Mouse (Mus musculus) liver, embryonic 11.5 days (tissue): Measurements from ENCODE around the gene Smad3. TPM values are rescaled to one million over a fixed set of nuclear protein-coding genes. Genes with fewer than 3 reads are reported as not detected.

Experiments used
- ATAC-seq: fragments of 200-750 bp; cut with Nextera tagmentation; replicated peaks from 2 replicates; pipeline ENCODE4 v1.8.0; 2017; ENCODE audit warnings: moderate number of reproducible peaks, mild to moderate bottlenecking, moderate TSS enrichment, moderate library complexity; ENCODE audit not compliant: low FRiP score
- DNase-seq: peaks from one replicate; pipeline ENCODE4 v3.0.0-alpha.2; 2017; ENCODE audit warnings: low spot score
- H3K27ac ChIP-seq: fragments of 300-500 bp; sonication (generic); 2 replicates; pipeline ENCODE4 v1.5.1; 2014; ENCODE audit warnings: mild to moderate bottlenecking, low read depth, low read length, control low read depth
- H3K27me3 ChIP-seq: fragments of 300-500 bp; sonication (generic); replicated peaks from 2 replicates; pipeline ENCODE4 v1.6.1; 2014; ENCODE audit warnings: low read length, mixed read lengths; ENCODE audit not compliant: control insufficient read depth, insufficient read depth
- H3K36me3 ChIP-seq: fragments of 300-500 bp; sonication (generic); 2 replicates; pipeline ENCODE4 v1.6.1; 2014; ENCODE audit warnings: mild to moderate bottlenecking, low read length, moderate library complexity, mixed read lengths; ENCODE audit not compliant: control insufficient read depth, insufficient read depth
- H3K4me1 ChIP-seq: fragments of 300-500 bp; sonication (generic); replicated peaks from 2 replicates; pipeline ENCODE4 v1.6.1; 2014; ENCODE audit warnings: low read length, mixed read lengths; ENCODE audit not compliant: control insufficient read depth, insufficient read depth
- H3K4me2 ChIP-seq: fragments of 300-500 bp; sonication (generic); 2 replicates; pipeline ENCODE4 v1.6.1; 2014; ENCODE audit warnings: mild to moderate bottlenecking, control low read depth, moderate library complexity
- H3K4me3 ChIP-seq: fragments of 300-500 bp; sonication (generic); 2 replicates; pipeline ENCODE4 v1.5.1; 2014; ENCODE audit warnings: low read depth, low read length, control low read depth
- H3K9ac ChIP-seq: fragments of 300-500 bp; sonication (generic); 2 replicates; pipeline ENCODE4 v1.6.1; 2014; ENCODE audit warnings: low read depth, low read length, control low read depth
- H3K9me3 ChIP-seq: fragments of 300-500 bp; sonication (generic); 2 replicates; pipeline ENCODE4 v1.6.1; 2016; ENCODE audit warnings: low read length, inconsistent platforms, mixed read lengths; ENCODE audit not compliant: control insufficient read depth
- WGBS: fragments of 180-500 bp; shearing (Covaris S2); extraction: QIAGEN DNeasy Blood & Tissue Kit; methylation state at CpG from one replicate; pipeline ENCODE4 v1.1.7; 2014; 5-methylcytosine and 5-hydroxymethylcytosine counted together
- polyA plus RNA-seq: library from polyadenylated mRNA; unstranded; fragments of >200 nt; fragmentation: Nextera tagmentation; extraction: Ambion mirVana; gene quantifications from 2 replicates; pipeline ENCODE4 v1.2.1, GENCODE M21; 2014

The Smad3 gene
- polyA plus RNA-seq, 1 experiment from 2014 or later: 7.3 TPM

- H3K27ac ChIP-seq: peak overlapping the region; percentile 46; the same call in 1 of the 2 replicates
- H3K9ac ChIP-seq: no peak overlapping the region
- peaks cover 5% of the 10 kb centered on the region; the same call in 1 of the 2 replicates for H3K36me3 ChIP-seq
- DNase-seq (no peak), ATAC-seq (peak; percentile 72)
- WGBS: 54% methylated on average over 6 of the region's 6 CpGs
- no peak overlapping the region for H3K4me2 ChIP-seq
- H3K27me3 ChIP-seq: no peaks in the 10 kb centered on the region
- H3K4me3 ChIP-seq: no peak overlapping the region
- peaks cover 31% of the 10 kb centered on the region for H3K4me1 ChIP-seq
- H3K9me3 ChIP-seq: no peaks in the 10 kb centered on the region
These were observed 52.6 kb downstream of the Smad3 start for GRCm38 (mm10) chr9:63704979-63705751.

GRCm38 (mm10) chr9:63704131-63704530, 53.7 kb downstream of the Smad3 start:
- H3K9ac ChIP-seq: no peak overlapping the region; the same call in 1 of the 2 replicates
- 79% methylated on average over 5 of the region's 5 CpGs for WGBS
- ATAC-seq (no peak), DNase-seq (no peak)
- H3K4me2 ChIP-seq: no peak overlapping the region
- H3K4me1 ChIP-seq: peaks cover 35% of the 10 kb centered on the region
- H3K27me3 ChIP-seq: no peaks in the 10 kb centered on the region
- no peak overlapping the region for H3K4me3 ChIP-seq
- no peaks in the 10 kb centered on the region for H3K9me3 ChIP-seq
- H3K27ac ChIP-seq: no peak overlapping the region
- H3K36me3 ChIP-seq: peaks cover 3% of the 10 kb centered on the region; the same call in 1 of the 2 replicates

- Histone ChIP-seq H3K9ac (no peak overlapping the region), H3K4me3 (no peak overlapping the region), H3K9me3 (no peaks in the 10 kb centered on the region), H3K27ac (no peak overlapping the region), H3K4me1 (peaks cover 42% of the 10 kb centered on the region), H3K36me3 (peaks cover 3% of the 10 kb centered on the region; the same call in 1 of the 2 replicates), H3K27me3 (no peaks in the 10 kb centered on the region), H3K4me2 (no peak overlapping the region)
- ATAC-seq: no peak
- DNase-seq: no peak
- WGBS: 87% methylated on average over 7 of the region's 7 CpGs
These were observed 54.5 kb downstream of the Smad3 start for GRCm38 (mm10) chr9:63703236-63703785.

GRCm38 (mm10) chr9:63702502-63703013, 55.2 kb downstream of the Smad3 start:
- Histone ChIP-seq H3K36me3 (peaks cover 3% of the 10 kb centered on the region; the same call in 1 of the 2 replicates), H3K4me3 (no peak overlapping the region), H3K9me3 (no peaks in the 10 kb centered on the region), H3K4me1 (peaks cover 49% of the 10 kb centered on the region), H3K4me2 (no peak overlapping the region), H3K27ac (no peak overlapping the region), H3K27me3 (no peaks in the 10 kb centered on the region), H3K9ac (no peak overlapping the region)
- DNase-seq: no peak
- WGBS: 57% methylated on average over 16 of the region's 16 CpGs
- no peak for ATAC-seq

- ATAC-seq (no peak), DNase-seq (no peak)
- WGBS: 81% methylated on average over 4 of the region's 4 CpGs
- H3K4me2 ChIP-seq: no peak overlapping the region
- H3K4me1 ChIP-seq: peaks cover 52% of the 10 kb centered on the region
- no peak overlapping the region for H3K27ac ChIP-seq
- no peaks in the 10 kb centered on the region for H3K9me3 ChIP-seq
- no peak overlapping the region for H3K9ac ChIP-seq
- H3K4me3 ChIP-seq: no peak overlapping the region
- H3K36me3 ChIP-seq: peaks cover 3% of the 10 kb centered on the region; the same call in 1 of the 2 replicates
- no peaks in the 10 kb centered on the region for H3K27me3 ChIP-seq
These were observed 55.9 kb downstream of the Smad3 start for GRCm38 (mm10) chr9:63701957-63702309.

GRCm38 (mm10) chr9:63701258-63701956, 56.4 kb downstream of the Smad3 start:
- peaks cover 3% of the 10 kb centered on the region; the same call in 1 of the 2 replicates for H3K36me3 ChIP-seq
- H3K9ac ChIP-seq: no peak overlapping the region
- H3K27ac ChIP-seq: no peak overlapping the region
- H3K9me3 ChIP-seq: no peaks in the 10 kb centered on the region
- 74% methylated on average over 10 of the region's 10 CpGs for WGBS
- no peaks in the 10 kb centered on the region for H3K27me3 ChIP-seq
- no peak overlapping the region for H3K4me3 ChIP-seq
- no peak for ATAC-seq
- no peak for DNase-seq
- H3K4me2 ChIP-seq: no peak overlapping the region
- H3K4me1 ChIP-seq: peaks cover 52% of the 10 kb centered on the region

- DNase-seq (no peak), ATAC-seq (no peak)
- no peaks in the 10 kb centered on the region for H3K27me3 ChIP-seq
- H3K4me2 ChIP-seq: no peak overlapping the region
- H3K4me3 ChIP-seq: no peak overlapping the region
- H3K36me3 ChIP-seq: peaks cover 3% of the 10 kb centered on the region; the same call in 1 of the 2 replicates
- no peak overlapping the region for H3K27ac ChIP-seq
- 68% methylated on average over 4 of the region's 4 CpGs for WGBS
- H3K9ac ChIP-seq: no peak overlapping the region
- peaks cover 40% of the 10 kb centered on the region for H3K4me1 ChIP-seq
- no peaks in the 10 kb centered on the region for H3K9me3 ChIP-seq
These were observed 58.6 kb downstream of the Smad3 start for GRCm38 (mm10) chr9:63699145-63699544.

GRCm38 (mm10) chr9:63698320-63699045, 59.3 kb downstream of the Smad3 start:
- Histone ChIP-seq H3K9me3 (no peaks in the 10 kb centered on the region), H3K4me2 (peak overlapping the region; percentile 36), H3K36me3 (peaks cover under 1% of the 10 kb centered on the region; the same call in 1 of the 2 replicates), H3K27me3 (no peaks in the 10 kb centered on the region), H3K4me3 (no peak overlapping the region), H3K27ac (peak overlapping the region; percentile 75; the same call in 1 of the 2 replicates), H3K4me1 (peaks cover 40% of the 10 kb centered on the region), H3K9ac (peak overlapping the region; percentile 39; the same call in 1 of the 2 replicates)
- DNase-seq (no peak), ATAC-seq (no peak)
- 51% methylated on average over 6 of the region's 7 CpGs for WGBS
